Mouse (Mus musculus): ENCODE measurements around the gene Chrm2. TPM values are rescaled to one million over a fixed set of nuclear protein-coding genes. Genes with fewer than 3 reads are reported as not detected.

The Chrm2 gene
- polyA plus RNA-seq, 1 experiment from 2014 or later: not detected

DNA sequence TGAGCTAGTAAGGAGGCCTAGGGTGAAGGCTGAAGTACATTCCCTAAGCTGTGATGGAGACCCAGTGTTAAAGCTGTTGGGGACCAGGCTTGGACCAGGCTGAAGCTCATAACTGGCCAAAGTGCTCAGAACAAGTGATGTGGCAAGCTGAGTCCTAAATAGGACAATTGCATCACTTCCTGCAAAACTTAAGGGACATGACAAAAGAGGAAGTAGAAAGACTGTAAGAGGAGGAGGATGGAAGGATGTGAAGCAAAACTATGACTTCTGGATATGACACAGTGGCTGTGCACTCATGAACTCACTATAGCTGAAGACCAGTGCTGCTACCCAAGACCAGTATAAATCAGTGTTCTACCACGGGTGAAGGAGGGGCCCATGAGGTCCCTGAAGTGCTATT is 69.1 kb downstream of the Chrm2 start:
- Histone ChIP-seq H3K4me3 (ENCODE audit: inconsistent target) (no peak overlapping the region), H3K79me2 (ENCODE audit: inconsistent target) (no peaks in the 10 kb centered on the region), H3K36me3 (ENCODE audit: inconsistent target) (no peaks in the 10 kb centered on the region), H3K27ac (no peak overlapping the region)
- 82% methylated on average over 1 of the region's 1 CpGs for WGBS (ENCODE audit: missing documents)

DNA sequence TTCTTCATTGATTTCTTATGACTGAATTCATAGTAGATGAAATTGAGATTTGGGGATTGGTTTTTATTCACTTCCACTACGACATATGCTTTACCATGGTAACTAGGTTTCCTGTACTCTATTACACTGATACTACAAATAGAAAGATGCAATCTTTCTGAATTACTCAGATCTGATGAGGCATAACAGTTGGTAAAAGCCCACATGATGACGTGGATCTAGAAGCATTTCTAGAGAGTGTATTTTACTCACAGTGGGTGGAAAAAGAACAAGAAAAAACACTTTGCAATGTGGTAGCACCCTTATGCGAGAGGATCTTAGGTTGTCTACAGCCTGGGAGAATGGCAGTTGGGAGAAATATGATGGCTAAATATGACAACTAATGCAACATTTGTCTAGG is 76.1 kb downstream of the Chrm2 start:
- Histone ChIP-seq H3K4me3 (ENCODE audit: inconsistent target) (no peak overlapping the region), H3K36me3 (ENCODE audit: inconsistent target) (no peaks in the 10 kb centered on the region), H3K27ac (no peak overlapping the region), H3K79me2 (ENCODE audit: inconsistent target) (no peaks in the 10 kb centered on the region)
- 87% methylated on average over 3 of the region's 3 CpGs for WGBS (ENCODE audit: missing documents)

GRCm38 (mm10) chr6:36484132-36484665 is 96.3 kb downstream of the Chrm2 start:
- Histone ChIP-seq H3K79me2 (ENCODE audit: inconsistent target) (no peaks in the 10 kb centered on the region), H3K4me3 (ENCODE audit: inconsistent target) (no peak overlapping the region), H3K36me3 (ENCODE audit: inconsistent target) (no peaks in the 10 kb centered on the region), H3K27ac (no peak overlapping the region)
- WGBS (ENCODE audit: missing documents): 83% methylated on average over 4 of the region's 4 CpGs

DNA sequence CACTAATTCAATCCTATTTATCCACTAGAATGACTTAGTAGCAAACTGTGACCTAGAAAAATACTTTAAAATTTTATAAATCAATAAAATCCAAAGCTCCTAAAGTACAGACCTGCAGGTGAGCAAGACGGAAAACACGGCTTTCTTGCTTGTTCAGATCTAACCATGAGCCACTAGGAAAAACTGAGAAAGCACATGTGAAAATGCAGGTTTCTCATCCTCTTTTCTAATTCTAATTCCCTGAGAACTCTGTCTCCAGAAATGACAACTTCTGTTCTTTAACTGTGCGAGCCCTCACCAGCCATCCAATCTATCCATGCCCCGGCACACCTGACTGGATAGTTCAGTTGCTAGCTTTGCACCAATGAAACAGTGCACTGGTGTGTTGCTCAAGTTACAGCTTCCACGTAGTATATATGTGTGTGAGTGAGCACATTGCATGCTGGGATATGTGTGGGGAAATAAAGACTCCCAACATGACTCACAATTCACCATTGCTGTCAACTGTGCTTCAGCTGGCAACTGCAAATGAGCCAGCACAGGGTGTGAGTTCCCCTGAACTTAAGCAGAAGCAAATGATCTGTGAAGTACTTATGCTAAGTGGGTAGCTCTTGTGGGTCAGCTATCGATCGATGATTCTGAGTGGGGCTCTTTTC is 119.3 kb downstream of the Chrm2 start:
- Histone ChIP-seq H3K27ac (no peak overlapping the region), H3K36me3 (ENCODE audit: inconsistent target) (no peaks in the 10 kb centered on the region), H3K79me2 (ENCODE audit: inconsistent target) (no peaks in the 10 kb centered on the region), H3K4me3 (ENCODE audit: inconsistent target) (no peak overlapping the region)
- 86% methylated on average over 7 of the region's 7 CpGs for WGBS (ENCODE audit: missing documents)

DNA sequence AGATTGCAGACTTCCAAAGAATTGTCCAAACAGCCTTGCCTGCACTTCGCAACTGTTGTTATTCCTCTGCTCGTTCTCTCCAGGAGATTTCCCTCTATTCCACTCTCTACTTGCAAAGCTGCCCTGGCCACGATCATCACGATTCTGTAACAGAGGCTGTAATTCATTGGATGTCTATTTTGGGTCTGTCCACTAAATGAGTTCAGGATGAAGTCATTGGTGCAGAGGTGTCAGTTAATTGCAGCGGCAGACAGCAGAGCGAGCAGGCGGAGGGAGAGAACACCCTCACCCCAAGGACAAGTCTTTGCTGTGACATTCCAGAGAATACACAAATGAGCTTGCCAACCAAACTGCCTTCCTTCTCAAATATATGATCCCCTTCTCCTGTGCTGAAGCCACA is 120.1 kb downstream of the Chrm2 start:
- H3K27ac ChIP-seq: no peak overlapping the region
- no peaks in the 10 kb centered on the region for H3K79me2 ChIP-seq (ENCODE audit: inconsistent target)
- no peak overlapping the region for H3K4me3 ChIP-seq (ENCODE audit: inconsistent target)
- WGBS (ENCODE audit: missing documents): 67% methylated on average over 7 of the region's 7 CpGs
- no peaks in the 10 kb centered on the region for H3K36me3 ChIP-seq (ENCODE audit: inconsistent target)

- no peak overlapping the region for H3K4me3 ChIP-seq (ENCODE audit: inconsistent target)
- no peaks in the 10 kb centered on the region for H3K36me3 ChIP-seq (ENCODE audit: inconsistent target)
- H3K79me2 ChIP-seq (ENCODE audit: inconsistent target): no peaks in the 10 kb centered on the region
- H3K27ac ChIP-seq: no peak overlapping the region
- 48% methylated on average over 2 of the region's 2 CpGs for WGBS (ENCODE audit: missing documents)
Observed at GRCm38 (mm10) chr6:36508469-36508868, 120.6 kb downstream of the Chrm2 start.

- 65% methylated on average over 4 of the region's 4 CpGs for WGBS (ENCODE audit: missing documents)
- Histone ChIP-seq H3K36me3 (ENCODE audit: inconsistent target) (no peaks in the 10 kb centered on the region), H3K27ac (no peak overlapping the region), H3K79me2 (ENCODE audit: inconsistent target) (no peaks in the 10 kb centered on the region), H3K4me3 (ENCODE audit: inconsistent target) (no peak overlapping the region)
Observed at GRCm38 (mm10) chr6:36516508-36516907, 128.6 kb downstream of the Chrm2 start.

DNA sequence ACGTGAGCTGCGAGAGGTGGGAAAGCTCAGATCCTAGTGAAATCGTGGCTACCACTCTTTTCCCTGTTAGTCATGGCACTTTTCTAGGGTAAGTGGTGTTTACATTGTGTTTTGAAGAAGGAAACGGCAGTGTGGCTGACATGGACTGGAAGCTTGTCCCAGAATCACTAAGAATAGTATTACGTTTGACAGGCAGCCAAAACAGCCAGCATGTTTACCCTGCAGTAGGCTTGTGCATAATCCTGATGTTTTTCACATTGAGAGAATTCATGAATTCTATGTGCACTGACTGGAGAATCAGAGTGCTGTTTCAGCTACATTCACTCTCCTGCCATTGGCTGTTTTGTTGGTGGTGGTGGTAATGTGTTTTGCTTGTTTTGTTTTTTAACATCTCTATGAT is 129.4 kb downstream of the Chrm2 start:
- H3K27ac ChIP-seq: no peak overlapping the region
- H3K4me3 ChIP-seq (ENCODE audit: inconsistent target): no peak overlapping the region
- no peaks in the 10 kb centered on the region for H3K79me2 ChIP-seq (ENCODE audit: inconsistent target)
- no peaks in the 10 kb centered on the region for H3K36me3 ChIP-seq (ENCODE audit: inconsistent target)
- WGBS (ENCODE audit: missing documents): 51% methylated on average over 5 of the region's 5 CpGs

GRCm38 (mm10) chr6:36523599-36523998 is 135.7 kb downstream of the Chrm2 start:
- 90% methylated on average over 11 of the region's 11 CpGs for WGBS (ENCODE audit: missing documents)
- Histone ChIP-seq H3K27ac (no peak overlapping the region), H3K4me3 (ENCODE audit: inconsistent target) (no peak overlapping the region), H3K79me2 (ENCODE audit: inconsistent target) (no peaks in the 10 kb centered on the region), H3K36me3 (ENCODE audit: inconsistent target) (no peaks in the 10 kb centered on the region)

GRCm38 (mm10) chr6:36528509-36528908 is 140.6 kb downstream of the Chrm2 start:
- Histone ChIP-seq H3K79me2 (ENCODE audit: inconsistent target) (no peaks in the 10 kb centered on the region), H3K27ac (no peak overlapping the region), H3K36me3 (ENCODE audit: inconsistent target) (no peaks in the 10 kb centered on the region), H3K4me3 (ENCODE audit: inconsistent target) (no peak overlapping the region)
- 76% methylated on average over 4 of the region's 4 CpGs for WGBS (ENCODE audit: missing documents)

- H3K79me2 ChIP-seq (ENCODE audit: inconsistent target): no peaks in the 10 kb centered on the region
- no peak overlapping the region for H3K27ac ChIP-seq
- no peaks in the 10 kb centered on the region for H3K36me3 ChIP-seq (ENCODE audit: inconsistent target)
- H3K4me3 ChIP-seq (ENCODE audit: inconsistent target): no peak overlapping the region
- 79% methylated on average over 6 of the region's 6 CpGs for WGBS (ENCODE audit: missing documents)
Observed at GRCm38 (mm10) chr6:36541247-36541646, 153.4 kb downstream of the Chrm2 start.

DNA sequence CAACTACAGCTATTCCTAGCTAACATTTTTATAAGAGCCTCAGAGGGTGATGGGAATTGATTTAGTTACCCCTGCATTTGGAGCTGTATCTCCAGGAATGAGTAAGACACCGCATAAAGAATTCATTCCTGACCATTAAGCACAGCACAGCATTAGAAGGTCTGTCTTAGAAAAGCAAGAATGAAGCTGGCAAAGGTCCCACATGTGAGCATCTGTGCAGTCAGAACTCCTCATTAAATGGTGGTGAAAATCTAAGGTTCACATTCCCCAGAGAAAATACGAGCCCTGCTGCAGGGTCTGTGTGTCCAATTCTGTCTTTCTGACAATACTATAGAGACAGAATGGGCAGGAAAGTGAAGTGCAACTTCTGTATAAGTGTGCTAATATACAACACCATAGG is 179.0 kb downstream of the Chrm2 start:
- no peak overlapping the region for H3K27ac ChIP-seq
- H3K4me3 ChIP-seq (ENCODE audit: inconsistent target): no peak overlapping the region
- WGBS (ENCODE audit: missing documents): 91% methylated on average over 2 of the region's 2 CpGs
- H3K79me2 ChIP-seq (ENCODE audit: inconsistent target): no peaks in the 10 kb centered on the region
- H3K36me3 ChIP-seq (ENCODE audit: inconsistent target): no peaks in the 10 kb centered on the region

Measured in macrophage (primary cell).